ENCODE assay signal across 24 mouse cellular contexts in the genomic region with DNA sequence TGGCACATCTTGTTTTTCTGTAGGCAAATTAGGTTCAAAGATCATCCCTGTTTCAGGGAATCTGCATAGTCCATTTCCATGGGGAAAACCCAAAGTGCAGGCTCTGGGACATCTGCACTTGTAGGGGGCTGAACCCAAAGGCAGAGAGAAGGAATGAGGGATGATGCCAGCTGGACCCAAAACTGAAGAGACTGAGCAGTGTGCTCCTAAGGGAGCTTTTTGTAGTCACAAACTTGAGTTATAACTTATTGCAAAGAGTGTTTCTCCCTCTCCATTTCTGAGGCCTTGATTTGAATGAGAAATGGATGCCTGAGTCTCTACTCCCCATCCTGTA.
"Had no signal": no experiment of that assay in that cellular context is flagged by ENCODE, and none has a peak within 500 bp of the region (broad histone marks: within the 10 kb centered on the region; RNA-seq: fewer than 3 reads in every experiment).

No protein-coding gene starts in this region.

- H3K36me3 ChIP-seq: heart, embryonic 13.5 days; heart, embryonic 15.5 days; hindbrain, embryonic 10.5 days; hindbrain, embryonic 12.5 days; hindbrain, embryonic 15.5 days; intestine, embryonic 15.5 days; limb, embryonic 10.5 days; limb, embryonic 12.5 days; liver, embryonic 13.5 days had no signal

- H3K27ac ChIP-seq: heart, adult 2 months; heart, embryonic 13.5 days; heart, embryonic 15.5 days; hindbrain, embryonic 10.5 days; hindbrain, embryonic 12.5 days; hindbrain, embryonic 15.5 days; intestine, embryonic 15.5 days; layer of hippocampus, adult 2 months; left cerebral cortex, adult 2 months; limb, embryonic 10.5 days; limb, embryonic 12.5 days; liver, embryonic 13.5 days had no signal

- ATAC-seq: inflammation-experienced regulatory T-cells, adult 6 months; intestine, embryonic 15.5 days; intestine, postnatal 0 days had no signal

- H3K4me1 ChIP-seq: liver, embryonic 13.5 days had no signal

- H3K27me3 ChIP-seq: heart, embryonic 15.5 days; hindbrain, embryonic 12.5 days; hindbrain, embryonic 15.5 days; intestine, embryonic 15.5 days; liver, embryonic 13.5 days had no signal

- DNase-seq: gastrocnemius, postnatal 14 days; heart, postnatal 14 days; heart, postnatal 36 days; kidney, adult 18-20 months; kidney, postnatal 10 days; kidney, postnatal 25 days; kidney, postnatal 4 days; liver; liver, embryonic 13.5 days had no signal

- H3K9ac ChIP-seq: heart, embryonic 13.5 days; heart, embryonic 15.5 days; hindbrain, embryonic 12.5 days; hindbrain, embryonic 15.5 days; intestine, embryonic 15.5 days; limb, embryonic 12.5 days; liver, embryonic 13.5 days had no signal

- H3K4me2 ChIP-seq: heart, embryonic 11.5 days; heart, embryonic 13.5 days; hindbrain, embryonic 12.5 days; hindbrain, embryonic 15.5 days; intestine, embryonic 15.5 days; limb, embryonic 12.5 days; liver, embryonic 11.5 days; liver, embryonic 13.5 days had no signal

- H3K4me3 ChIP-seq: heart, adult 2 months; heart, embryonic 13.5 days; heart, embryonic 15.5 days; hindbrain, embryonic 10.5 days; hindbrain, embryonic 12.5 days; hindbrain, embryonic 15.5 days; intestine, embryonic 15.5 days; layer of hippocampus, adult 2 months; left cerebral cortex, adult 2 months; limb, embryonic 10.5 days; limb, embryonic 12.5 days; liver, embryonic 13.5 days had no signal

- H3K9me3 ChIP-seq: heart, embryonic 13.5 days; heart, embryonic 15.5 days; hindbrain, embryonic 10.5 days; hindbrain, embryonic 12.5 days; hindbrain, embryonic 15.5 days; intestine, embryonic 15.5 days; limb, embryonic 10.5 days; limb, embryonic 12.5 days; liver, embryonic 13.5 days had no signal
